Mouse (Mus musculus): ENCODE data around the gene Ipo7. TPM values are rescaled to one million over a fixed set of nuclear protein-coding genes. Genes with fewer than 3 reads are reported as not detected.
A peak's percentile ranks its signal among the peaks of the same experiment; 100 is the strongest.
"Not testable (repeated sequence)": the region's sequence is repeated elsewhere in the genome, so short reads cannot be mapped to it uniquely, and the experiment has no call there.

Gene Ipo7
- total RNA-seq, 2 experiments from 2014 or later, result 95.6 to 96.4 TPM

DNA sequence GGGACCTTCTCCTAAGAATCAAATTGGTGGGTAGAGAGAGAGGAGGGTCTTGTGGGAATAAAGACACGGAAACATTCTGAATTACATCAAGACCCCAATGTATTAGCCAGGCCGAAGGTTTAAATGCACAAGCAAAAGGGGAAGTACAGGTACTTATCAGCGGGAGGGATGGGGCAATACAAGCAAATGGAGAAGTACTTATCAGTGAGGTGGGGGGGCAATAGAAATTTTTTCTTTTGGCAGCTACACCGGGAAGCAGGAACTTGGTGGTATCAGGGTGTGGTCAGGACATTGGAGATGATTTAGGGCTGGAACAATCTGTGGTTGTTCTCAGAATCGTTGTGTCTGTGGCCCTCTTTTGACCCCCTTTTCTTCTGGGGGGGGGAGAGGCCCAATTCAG, 3.8 kb upstream of the Ipo7 start:
- intact Hi-C loops (cut with DNase I), result no loop called here
- DNase-seq, result no peak

DNA sequence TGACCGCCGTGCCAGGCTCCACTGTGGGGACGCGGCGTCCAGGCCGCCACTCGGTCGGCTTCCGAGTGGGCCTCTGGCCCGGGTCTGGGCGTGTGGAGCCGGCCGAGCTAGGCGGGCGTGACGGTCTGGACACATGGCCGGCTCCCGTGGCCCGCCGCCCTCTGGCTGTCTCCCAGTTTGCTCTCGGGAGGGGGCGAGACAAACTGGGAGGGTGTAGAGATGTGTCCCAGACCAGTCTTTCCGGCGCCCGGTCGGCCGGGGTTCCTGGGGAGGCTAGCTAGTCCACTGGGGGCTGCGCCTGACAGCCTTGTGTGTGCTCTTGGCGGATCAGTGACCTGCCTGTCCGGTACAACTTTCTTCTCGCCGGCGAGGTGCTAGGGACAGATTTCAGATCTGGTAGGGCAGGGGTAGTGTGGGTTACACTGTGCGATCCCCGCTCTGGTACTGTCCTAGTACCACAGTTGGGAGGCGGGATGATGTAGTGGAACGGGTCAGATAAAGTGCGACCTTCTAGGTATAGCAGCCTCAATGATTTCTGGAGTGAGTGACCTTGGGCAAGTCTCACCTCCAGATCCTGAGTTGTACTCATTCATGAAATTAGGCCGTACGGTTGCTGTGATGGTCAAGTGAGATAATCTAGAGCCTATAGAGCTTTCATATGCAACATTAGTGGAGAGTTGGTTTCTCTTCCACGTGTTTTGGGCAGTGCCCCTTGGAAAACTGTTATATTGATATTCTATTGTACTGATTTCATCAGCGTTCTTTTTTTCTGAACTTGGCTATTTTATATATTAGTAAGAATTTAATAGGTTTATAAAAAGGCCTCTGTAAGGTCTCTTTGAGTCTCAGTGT, 783 bp downstream of the Ipo7 start:
- peak; percentile 68 to 74 for DNase-seq
- intact Hi-C loops (cut with DNase I), result loop anchor here (1.0 to 2.0 kb wide), 2 partner anchors 32 to 42 kb away; partner anchors contain the start of genes Tmem41b and Zfp143

DNA sequence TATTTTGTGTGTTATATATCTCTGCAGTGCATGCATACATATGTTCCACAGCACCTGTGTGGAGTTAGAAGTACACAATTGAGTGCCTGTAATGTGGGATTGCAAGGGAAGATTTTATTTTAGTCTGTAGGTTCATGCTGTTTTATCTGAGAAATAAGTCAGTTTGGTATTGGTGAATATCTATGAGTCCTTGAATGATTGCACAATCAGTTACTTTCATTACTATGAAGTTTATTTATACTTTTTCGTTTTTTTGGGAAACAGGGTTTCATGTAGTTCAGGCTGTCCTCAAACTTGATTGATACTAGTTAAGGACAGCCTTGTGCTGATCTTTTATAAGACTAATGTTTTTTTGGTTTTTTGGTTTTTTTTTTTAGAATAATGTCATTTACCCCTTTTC, 5.5 kb downstream of the Ipo7 start:
- intact Hi-C loops (cut with DNase I), result no loop called here
- DNase-seq, result no peak

GRCm38 (mm10) chr7:110026594-110026993, 8.5 kb downstream of the Ipo7 start:
- DNase-seq, result no peak
- intact Hi-C loops (cut with DNase I), result no loop called here

DNA sequence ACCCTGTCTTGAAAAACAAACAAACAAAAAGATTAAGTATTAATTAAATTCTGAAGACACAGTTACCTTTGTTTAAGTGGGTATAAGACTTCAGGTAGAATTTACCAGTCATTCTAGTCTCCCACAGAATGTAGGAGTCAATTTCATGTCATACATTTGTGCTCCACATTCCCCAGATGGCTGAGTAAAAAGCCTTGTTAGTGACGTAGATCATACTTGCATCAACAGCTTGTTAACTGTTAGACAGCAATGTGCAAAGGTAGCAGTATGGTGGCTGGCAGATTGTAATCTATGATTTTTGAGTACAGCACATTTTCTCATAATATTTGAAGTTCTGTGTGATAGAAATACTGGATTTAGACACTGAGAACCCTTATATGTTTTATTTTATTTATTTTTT, 10.8 kb downstream of the Ipo7 start:
- no peak for DNase-seq
- intact Hi-C loops (cut with DNase I), result no loop called here

GRCm38 (mm10) chr7:110030342-110030741, 12.3 kb downstream of the Ipo7 start:
- intact Hi-C loops (cut with DNase I), result no loop called here

DNA sequence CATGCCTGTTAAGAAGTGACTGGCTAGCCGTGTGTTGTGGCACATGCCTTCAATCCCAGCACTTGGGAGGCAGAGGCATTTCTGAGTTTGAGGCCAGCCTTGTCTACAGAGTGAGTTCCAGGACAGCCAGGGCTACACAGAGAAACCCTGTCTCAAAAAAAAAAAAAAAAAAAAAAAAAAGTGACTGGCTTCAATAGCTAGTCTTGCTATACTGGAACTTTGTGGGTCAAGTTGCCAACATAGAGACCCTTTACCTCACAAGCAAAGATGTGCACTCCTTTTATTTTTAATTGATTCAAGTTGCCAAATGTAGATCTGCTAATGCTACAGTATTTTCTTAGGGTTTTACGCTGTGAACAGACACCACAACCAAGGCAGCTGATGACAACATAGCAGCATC, 39.6 kb downstream of the Ipo7 start:
- not testable (repeated sequence) for DNase-seq
- intact Hi-C loops (cut with DNase I), result loop anchor here (10.0 kb wide), 1 partner anchor 353 kb away; the partner anchor contains the start of genes Akip1 and St5

More at GRCm38 (mm10) chr7:110030342-110030741, 12.3 kb downstream of the Ipo7 start:
- DNase-seq, result no peak

DNA sequence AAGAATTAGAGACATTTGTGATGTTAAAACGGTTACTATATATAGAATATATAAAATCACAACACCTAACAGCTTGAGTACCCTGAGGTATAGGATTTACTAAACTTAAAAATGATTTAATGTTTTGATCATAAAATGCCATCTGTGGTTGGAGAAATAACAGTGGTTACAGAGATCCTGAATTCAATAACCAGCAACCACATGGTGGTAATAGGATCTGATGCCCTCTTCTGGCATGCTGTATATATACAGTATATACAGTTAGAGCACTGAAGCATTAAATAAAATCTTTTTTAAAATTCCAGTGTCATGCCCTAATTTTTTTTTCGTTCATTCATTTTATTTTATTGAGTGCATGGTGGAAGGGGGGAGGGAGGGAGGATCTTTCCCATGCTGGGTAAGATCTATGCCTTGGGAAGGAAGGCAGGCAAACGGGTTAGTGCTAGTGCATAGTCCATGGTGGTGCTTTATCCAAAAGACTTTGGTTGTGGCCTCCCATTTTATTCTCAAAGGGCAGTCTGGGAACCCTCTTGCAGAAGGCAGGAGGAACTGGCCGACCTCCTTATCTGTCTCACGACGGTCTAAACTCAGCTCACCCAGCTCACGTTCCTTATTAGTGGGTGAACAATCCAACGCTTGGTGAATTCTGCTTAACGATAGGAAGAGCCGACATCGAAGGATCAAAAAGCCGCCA, 41.2 kb downstream of the Ipo7 start:
- intact Hi-C loops (cut with DNase I), result loop anchor here (10.0 kb wide), 1 partner anchor 354 kb away; the partner anchor contains the start of genes Akip1 and St5
- DNase-seq, result no peak

- intact Hi-C loops (cut with DNase I), result loop anchor here (2.0 to 5.0 kb wide), 2 partner anchors 57 to 73 kb away; partner anchors contain the start of gene Tmem41b
These were observed 42.1 kb downstream of the Ipo7 start for GRCm38 (mm10) chr7:110060106-110060668.

GRCm38 (mm10) chr7:110060669-110061198, 42.7 kb downstream of the Ipo7 start:
- DNase-seq, result peak in 1 of 2 experiments; percentile 13
- intact Hi-C loops (cut with DNase I), result loop anchor here (1.0 to 5.0 kb wide), 3 partner anchors 42 to 74 kb away; partner anchors contain the start of genes Ipo7 and Tmem41b

More at GRCm38 (mm10) chr7:110060106-110060668, 42.1 kb downstream of the Ipo7 start:
- peak in 1 of 2 experiments; percentile 16 for DNase-seq

DNA sequence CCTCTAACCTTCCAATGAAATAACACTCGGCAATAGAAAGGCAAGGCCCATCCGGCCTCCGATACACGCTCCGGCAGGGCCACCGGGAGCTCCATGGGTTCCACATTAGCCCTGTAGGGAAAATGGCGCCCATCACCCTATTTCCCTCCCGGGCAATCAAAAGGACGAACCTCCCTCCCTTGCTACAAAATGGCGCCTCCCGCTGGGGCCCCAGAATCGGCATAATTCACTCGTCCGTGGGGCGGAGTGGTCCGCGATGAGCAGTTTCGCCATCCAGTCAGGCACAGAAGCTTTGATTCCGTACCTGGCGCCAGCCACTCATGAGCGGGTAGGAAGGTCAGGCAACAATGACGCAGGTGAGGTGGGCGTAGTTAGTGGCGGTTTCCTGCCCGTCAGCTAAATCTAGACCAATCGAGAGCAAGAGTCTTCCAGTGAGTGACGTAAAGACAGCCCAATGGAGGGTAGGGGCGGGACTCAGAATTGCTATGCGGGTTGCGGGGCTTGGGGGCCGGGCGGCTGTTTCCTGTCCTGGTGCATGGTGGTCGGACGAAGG, 43.2 kb downstream of the Ipo7 start, which contains the start of gene Zfp143:
Gene Zfp143 (plus strand): TSS at position 19 of the 553 bp plus-strand sequence.
- DNase-seq, result peak; percentile 100
- intact Hi-C loops (cut with DNase I), result loop anchor here (1.0 to 5.0 kb wide), 3 partner anchors 43 to 74 kb away; partner anchors contain the start of genes Ipo7 and Tmem41b

- intact Hi-C loops (cut with DNase I), result loop anchor here (1.0 to 5.0 kb wide), 3 partner anchors 44 to 75 kb away; partner anchors contain the start of genes Ipo7 and Tmem41b
- DNase-seq, result peak; percentile 85 to 92
These were observed 43.7 kb downstream of the Ipo7 start for GRCm38 (mm10) chr7:110061752-110062273.

- DNase-seq, result no peak
- intact Hi-C loops (cut with DNase I), result loop anchor here (5.0 kb wide), 1 partner anchor 54 kb away; no protein-coding TSS in a partner anchor
These were observed 45.7 kb downstream of the Ipo7 start for GRCm38 (mm10) chr7:110063731-110064130.

DNA sequence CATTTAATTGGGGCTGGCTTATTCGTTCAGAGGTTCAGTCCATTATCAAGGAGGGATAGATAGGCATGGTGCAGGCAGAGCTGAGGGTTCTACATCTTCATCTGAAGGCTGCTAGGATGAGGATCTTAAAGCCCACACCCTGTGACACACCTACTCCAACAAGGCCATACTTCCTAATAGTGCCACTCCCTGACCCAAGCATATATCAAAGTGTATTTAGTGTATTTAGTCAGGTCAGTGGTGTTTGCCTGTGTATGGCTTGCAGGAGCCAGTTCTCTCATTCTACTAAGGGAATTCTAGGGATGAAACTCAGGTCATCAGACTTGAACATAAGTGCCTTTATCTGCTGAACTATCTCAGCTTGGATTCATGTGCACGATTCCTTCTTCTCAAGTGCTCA, 51.0 kb downstream of the Ipo7 start:
- DNase-seq, result no peak
- intact Hi-C loops (cut with DNase I), result no loop called here

- DNase-seq, result no peak
- intact Hi-C loops (cut with DNase I), result no loop called here
These were observed 60.1 kb downstream of the Ipo7 start for GRCm38 (mm10) chr7:110078168-110078567.

GRCm38 (mm10) chr7:110083386-110084165, 65.5 kb downstream of the Ipo7 start:
- peak; percentile 49 to 59 for DNase-seq
- intact Hi-C loops (cut with DNase I), result loop anchor here (2.0 to 10.0 kb wide), 3 partner anchors 39 to 375 kb away; partner anchors contain the start of gene Wee1

- no peak for DNase-seq
- intact Hi-C loops (cut with DNase I), result loop anchor here (10.0 kb wide), 1 partner anchor 350 kb away; no protein-coding TSS in a partner anchor
These were observed 67.1 kb downstream of the Ipo7 start for GRCm38 (mm10) chr7:110085217-110085616.

- no peak for DNase-seq
- intact Hi-C loops (cut with DNase I), result loop anchor here (10.0 kb wide), 1 partner anchor 347 kb away; no protein-coding TSS in a partner anchor
These were observed 69.8 kb downstream of the Ipo7 start for GRCm38 (mm10) chr7:110087914-110088313.

GRCm38 (mm10) chr7:110091670-110092069, 73.6 kb downstream of the Ipo7 start:
- intact Hi-C loops (cut with DNase I), result no loop called here
- no peak for DNase-seq
